Mouse (Mus musculus): ENCODE measurements around the gene Lce1a2.

GRCm38 (mm10) chr3:92639854-92640253, 30.3 kb downstream of the Lce1a2 start:
- no peak for TF ChIP-seq CTCF (IDR thresholded peaks at IDR 0.05; ENCODE audit: control insufficient read depth, insufficient read depth, low read length)
- TF ChIP-seq POLR2A (IDR thresholded peaks at IDR 0.05; ENCODE audit: borderline replicate concordance, control insufficient read depth, low read depth, low read length): no peak
